Mouse (Mus musculus) lung, embryonic 14.5 days (tissue): ENCODE results near the gene Irf2. TPM values are rescaled to one million over a fixed set of nuclear protein-coding genes. Genes with fewer than 3 reads are reported as not detected.

ENCODE experiments used
- ATAC-seq: fragments of 200-750 bp; cut with Nextera tagmentation; 2 replicates; pipeline ENCODE4 v1.8.0; 2017; ENCODE audit warnings: mild to moderate bottlenecking, moderate TSS enrichment, moderate library complexity; ENCODE audit not compliant: insufficient read depth
- DNase-seq: peaks from one replicate; pipeline ENCODE4 v3.0.0-alpha.2; 2015
- H3K27ac ChIP-seq: fragments of 300-500 bp; sonication (generic); 2 replicates; pipeline ENCODE4 v1.5.1; 2014; ENCODE audit warnings: low read depth, mild to moderate bottlenecking, moderate library complexity
- H3K27me3 ChIP-seq: fragments of 300-500 bp; sonication (generic); 2 replicates; pipeline ENCODE4 v1.6.1; 2014; ENCODE audit warnings: low read length, control low read depth; ENCODE audit not compliant: insufficient read depth
- H3K36me3 ChIP-seq: fragments of 300-500 bp; sonication (generic); 2 replicates; pipeline ENCODE4 v1.6.1; 2014; ENCODE audit warnings: control low read depth; ENCODE audit not compliant: insufficient read depth
- H3K4me1 ChIP-seq: fragments of 300-500 bp; sonication (generic); 2 replicates; pipeline ENCODE4 v1.6.1; 2014; ENCODE audit warnings: antibody characterized with exemption, control low read depth; ENCODE audit not compliant: insufficient read depth
- H3K4me2 ChIP-seq: fragments of 300-500 bp; sonication (generic); 2 replicates; pipeline ENCODE4 v1.6.1; 2014; ENCODE audit warnings: mild to moderate bottlenecking
- H3K4me3 ChIP-seq: fragments of 300-500 bp; sonication (generic); 2 replicates; pipeline ENCODE4 v1.5.1; 2014; ENCODE audit warnings: low read depth, low read length
- H3K9ac ChIP-seq: fragments of 300-500 bp; sonication (generic); 2 replicates; pipeline ENCODE4 v1.6.1; 2014
- H3K9me3 ChIP-seq: fragments of 300-500 bp; sonication (generic); 2 replicates; pipeline ENCODE4 v1.6.1; 2016; ENCODE audit warnings: low read depth, low read length, control low read depth
- CTCF ChIP-seq: IDR thresholded peaks from 2 replicates; pipeline ENCODE4 v1.5.1; 2016; ENCODE audit warnings: antibody characterized with exemption, low read depth
- WGBS: fragments of 180-500 bp; shearing (Covaris S2); extraction: QIAGEN DNeasy Blood & Tissue Kit; methylation state at CpG from one replicate; pipeline ENCODE4 v1.1.7; 2014; 5-methylcytosine and 5-hydroxymethylcytosine counted together
- polyA plus RNA-seq: library from polyadenylated mRNA; unstranded; fragments of >200 nt; fragmentation: Nextera tagmentation; extraction: Ambion mirVana; gene quantifications from 2 replicates; pipeline ENCODE4 v1.2.1, GENCODE M21; 2014

The Irf2 gene
- polyA plus RNA-seq, 1 experiment from 2014 or later = 16.8 TPM

DNA sequence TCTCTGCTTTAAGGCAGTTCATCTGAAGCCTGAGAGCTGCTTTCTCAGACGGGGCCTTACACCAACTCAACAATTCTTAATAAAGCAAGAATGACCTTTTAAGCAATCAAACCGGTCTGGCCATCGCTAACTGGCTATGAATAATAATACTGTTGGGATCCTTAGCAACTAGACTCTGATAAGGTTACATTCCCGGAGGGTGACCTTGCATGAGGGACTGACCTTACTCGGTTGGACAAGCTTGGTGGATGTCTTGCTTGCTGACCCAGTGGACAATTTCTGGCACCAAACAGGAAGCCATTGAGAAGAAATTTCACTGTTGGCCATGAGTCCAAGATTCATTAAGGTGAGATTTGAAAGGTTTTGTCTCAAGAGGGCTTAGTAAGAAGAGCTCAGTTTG lies 92.4 kb downstream of the Irf2 start:
- H3K9me3 ChIP-seq = no peaks in the 10 kb centered on the region
- DNase-seq = no peak
- no peak for ATAC-seq
- no peak for TF ChIP-seq CTCF
- no peak overlapping the region for H3K27ac ChIP-seq
- H3K4me1 ChIP-seq = no peaks in the 10 kb centered on the region
- no peaks in the 10 kb centered on the region for H3K27me3 ChIP-seq
- 72% methylated on average over 5 of the region's 5 CpGs for WGBS
- H3K36me3 ChIP-seq = no peaks in the 10 kb centered on the region
- H3K9ac ChIP-seq = no peak overlapping the region
- H3K4me2 ChIP-seq = no peak overlapping the region
- no peak overlapping the region for H3K4me3 ChIP-seq

GRCm38 (mm10) chr8:46832399-46832798 lies 92.9 kb downstream of the Irf2 start:
- H3K27me3 ChIP-seq = no peaks in the 10 kb centered on the region
- H3K36me3 ChIP-seq = 0 out of 2 replicates have a peak, but pooled peaks cover 1% of the 10 kb centered on the region
- ATAC-seq (no peak), DNase-seq (no peak)
- WGBS = 75% methylated on average over 3 of the region's 3 CpGs
- no peak overlapping the region for H3K27ac ChIP-seq
- no peak overlapping the region for H3K4me3 ChIP-seq
- H3K4me1 ChIP-seq = no peaks in the 10 kb centered on the region
- H3K9me3 ChIP-seq = no peaks in the 10 kb centered on the region
- no peak for TF ChIP-seq CTCF
- no peak overlapping the region for H3K9ac ChIP-seq
- H3K4me2 ChIP-seq = no peak overlapping the region

DNA sequence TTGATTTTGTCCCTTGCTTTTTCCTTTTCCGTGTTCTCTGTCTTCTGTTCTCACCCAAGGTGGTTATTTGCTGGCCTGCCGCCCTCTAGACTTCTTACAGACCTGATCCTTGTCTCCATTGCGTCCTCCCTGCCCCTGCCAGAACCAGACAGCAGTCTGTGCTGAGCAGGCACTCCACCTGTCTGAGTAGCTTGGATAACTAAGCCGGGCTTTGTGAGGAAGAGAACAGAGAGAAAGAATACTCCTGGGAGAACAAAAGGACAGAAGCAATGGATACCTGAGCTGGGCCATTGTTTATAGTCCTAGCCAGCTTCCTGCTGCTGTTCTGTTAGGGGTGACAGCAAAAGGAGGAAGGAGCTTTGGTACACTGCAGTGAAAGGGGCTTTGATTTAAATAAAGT lies 94.2 kb downstream of the Irf2 start:
- no peak overlapping the region for H3K9ac ChIP-seq
- DNase-seq (no peak), ATAC-seq (no peak)
- TF ChIP-seq CTCF = no peak
- H3K27me3 ChIP-seq = no peaks in the 10 kb centered on the region
- H3K36me3 ChIP-seq = peaks cover 8% of the 10 kb centered on the region
- 56% methylated on average over 4 of the region's 4 CpGs for WGBS
- no peak overlapping the region for H3K4me2 ChIP-seq
- no peaks in the 10 kb centered on the region for H3K4me1 ChIP-seq
- no peaks in the 10 kb centered on the region for H3K9me3 ChIP-seq
- H3K4me3 ChIP-seq = no peak overlapping the region
- no peak overlapping the region for H3K27ac ChIP-seq

DNA sequence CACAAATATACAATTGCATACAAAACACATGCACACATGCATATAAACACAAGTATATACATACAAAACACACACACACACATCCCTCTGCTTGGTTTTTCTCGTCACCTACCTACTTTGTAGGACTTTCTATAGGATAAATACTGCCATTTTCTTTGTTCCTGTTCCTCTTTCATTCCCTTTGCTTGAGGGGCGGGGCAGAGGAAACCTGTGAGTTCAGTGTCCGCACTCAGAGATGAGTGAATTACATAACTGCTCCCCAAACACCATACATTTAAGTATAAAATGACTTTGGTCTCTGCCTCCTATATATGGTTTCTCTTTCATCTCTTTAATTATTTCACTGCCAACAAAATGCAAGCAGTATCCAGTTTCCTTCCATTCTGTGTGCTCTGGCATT lies 94.9 kb downstream of the Irf2 start:
- no peak overlapping the region for H3K4me2 ChIP-seq
- TF ChIP-seq CTCF = no peak
- no peaks in the 10 kb centered on the region for H3K27me3 ChIP-seq
- 88% methylated on average over 3 of the region's 3 CpGs for WGBS
- H3K27ac ChIP-seq = no peak overlapping the region
- H3K4me1 ChIP-seq = no peaks in the 10 kb centered on the region
- no peak overlapping the region for H3K4me3 ChIP-seq
- DNase-seq = no peak
- no peak for ATAC-seq
- no peak overlapping the region for H3K9ac ChIP-seq
- peaks cover 12% of the 10 kb centered on the region for H3K36me3 ChIP-seq
- H3K9me3 ChIP-seq = no peaks in the 10 kb centered on the region

GRCm38 (mm10) chr8:46836011-46836652 lies 96.6 kb downstream of the Irf2 start:
- no peak overlapping the region for H3K4me3 ChIP-seq
- H3K4me1 ChIP-seq = no peaks in the 10 kb centered on the region
- H3K27ac ChIP-seq = no peak overlapping the region
- 81% methylated on average over 8 of the region's 8 CpGs for WGBS
- no peak for TF ChIP-seq CTCF
- no peaks in the 10 kb centered on the region for H3K27me3 ChIP-seq
- no peak overlapping the region for H3K4me2 ChIP-seq
- no peaks in the 10 kb centered on the region for H3K9me3 ChIP-seq
- DNase-seq (no peak), ATAC-seq (no peak)
- no peak overlapping the region for H3K9ac ChIP-seq
- H3K36me3 ChIP-seq = peaks cover 24% of the 10 kb centered on the region

DNA sequence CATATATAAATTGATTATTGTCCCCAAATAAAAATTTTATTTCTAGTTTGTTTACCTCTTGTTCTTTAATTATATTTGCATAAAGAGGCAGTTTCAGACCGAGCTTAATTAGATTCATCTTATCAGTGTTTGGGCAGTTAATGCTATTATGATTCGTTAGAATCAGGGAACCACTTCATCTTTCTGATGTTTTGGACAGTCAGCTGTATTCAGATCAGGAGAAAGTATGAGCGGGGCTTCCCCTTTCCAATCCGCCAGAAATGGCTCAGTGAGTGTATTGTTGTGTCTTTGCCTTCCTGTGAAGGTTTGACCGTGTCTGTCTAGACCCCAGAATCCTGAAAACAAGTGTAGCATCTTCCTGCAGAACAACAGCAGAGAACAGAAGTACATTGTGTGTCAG lies 97.4 kb downstream of the Irf2 start:
- no peak for ATAC-seq
- no peaks in the 10 kb centered on the region for H3K9me3 ChIP-seq

GRCm38 (mm10) chr8:46838052-46838451 lies 98.5 kb downstream of the Irf2 start:
- H3K9me3 ChIP-seq = no peaks in the 10 kb centered on the region
- 75% methylated on average over 5 of the region's 5 CpGs for WGBS
- H3K4me2 ChIP-seq = no peak overlapping the region
- peaks cover 31% of the 10 kb centered on the region for H3K36me3 ChIP-seq
- H3K4me1 ChIP-seq = peaks cover 10% of the 10 kb centered on the region; the same call in 1 of the 2 replicates
- DNase-seq = no peak
- no peak overlapping the region for H3K27ac ChIP-seq
- ATAC-seq = no peak
- H3K27me3 ChIP-seq = no peaks in the 10 kb centered on the region
- H3K9ac ChIP-seq = no peak overlapping the region
- TF ChIP-seq CTCF = no peak
- H3K4me3 ChIP-seq = no peak overlapping the region

More for the DNA sequence above, 97.4 kb downstream of the Irf2 start:
- H3K4me3 ChIP-seq = no peak overlapping the region
- H3K4me2 ChIP-seq = no peak overlapping the region
- no peak overlapping the region for H3K9ac ChIP-seq
- H3K27me3 ChIP-seq = no peaks in the 10 kb centered on the region
- TF ChIP-seq CTCF = no peak
- H3K4me1 ChIP-seq = no peaks in the 10 kb centered on the region; the same call in 1 of the 2 replicates
- WGBS = 76% methylated on average over 5 of the region's 5 CpGs
- H3K36me3 ChIP-seq = peaks cover 31% of the 10 kb centered on the region
- H3K27ac ChIP-seq = no peak overlapping the region
- no peak for DNase-seq
